Mouse (Mus musculus) lung, embryonic 16.5 days (tissue): ENCODE measurements around the gene Map3k12. TPM values are rescaled to one million over a fixed set of nuclear protein-coding genes. Genes with fewer than 3 reads are reported as not detected.

Experiments used
- ATAC-seq: fragments of 200-750 bp; cut with Nextera tagmentation; 2 replicates; pipeline ENCODE4 v1.8.0; 2017; ENCODE audit warnings: low read depth, mild to moderate bottlenecking, moderate library complexity
- H3K27ac ChIP-seq: fragments of 300-500 bp; sonication (generic); 2 replicates; pipeline ENCODE4 v1.5.1; 2014; ENCODE audit warnings: mild to moderate bottlenecking, control low read depth, low read length
- H3K27me3 ChIP-seq: fragments of 300-500 bp; sonication (generic); 2 replicates; pipeline ENCODE4 v1.6.1; 2014; ENCODE audit warnings: low read depth, low read length, mixed read lengths; ENCODE audit not compliant: control insufficient read depth, insufficient read depth
- H3K36me3 ChIP-seq: fragments of 300-500 bp; sonication (generic); 2 replicates; pipeline ENCODE4 v1.6.1; 2014; ENCODE audit warnings: low read length; ENCODE audit not compliant: control insufficient read depth, insufficient read depth
- H3K4me1 ChIP-seq: fragments of 300-500 bp; sonication (generic); replicated peaks from 2 replicates; pipeline ENCODE4 v1.6.1; 2014; ENCODE audit warnings: low read length, mixed read lengths; ENCODE audit not compliant: control insufficient read depth, insufficient read depth
- H3K4me2 ChIP-seq: fragments of 300-500 bp; sonication (generic); 2 replicates; pipeline ENCODE4 v1.6.1; 2014; ENCODE audit warnings: low read depth, low read length, control low read depth
- H3K4me3 ChIP-seq: fragments of 300-500 bp; sonication (generic); 2 replicates; pipeline ENCODE4 v1.5.1; 2014; ENCODE audit warnings: mild to moderate bottlenecking, low read length, control low read depth
- H3K9ac ChIP-seq: fragments of 300-500 bp; sonication (generic); 2 replicates; pipeline ENCODE4 v1.6.1; 2014; ENCODE audit warnings: low read length, control low read depth
- H3K9me3 ChIP-seq: fragments of 300-500 bp; sonication (generic); 2 replicates; pipeline ENCODE4 v1.6.1; 2016; ENCODE audit warnings: low read length; ENCODE audit not compliant: control insufficient read depth
- WGBS: fragments of 180-500 bp; shearing (Covaris S2); extraction: QIAGEN DNeasy Blood & Tissue Kit; methylation state at CpG from one replicate; pipeline ENCODE4 v1.1.7; 2014; 5-methylcytosine and 5-hydroxymethylcytosine counted together
- polyA plus RNA-seq: library from polyadenylated mRNA; unstranded; fragments of >200 nt; fragmentation: Nextera tagmentation; extraction: Ambion mirVana; gene quantifications from 2 replicates; pipeline ENCODE4 v1.2.1, GENCODE M21; 2015

Map3k12 gene
- polyA plus RNA-seq, 1 experiment from 2014 or later: 13.2 TPM

- ATAC-seq: 0 out of 2 replicates have a peak, but pooled peaks have one; percentile 13
- H3K9me3 ChIP-seq: no peaks in the 10 kb centered on the region
- H3K4me3 ChIP-seq: no peak overlapping the region
- H3K9ac ChIP-seq: no peak overlapping the region
- no peak overlapping the region for H3K27ac ChIP-seq
- no peaks in the 10 kb centered on the region for H3K27me3 ChIP-seq
- H3K4me2 ChIP-seq: no peak overlapping the region
- H3K36me3 ChIP-seq: peaks cover 63% of the 10 kb centered on the region
- peaks cover 3% of the 10 kb centered on the region; the same call in 1 of the 2 replicates for H3K4me1 ChIP-seq
- 82% methylated on average over 19 of the region's 19 CpGs for WGBS
Measured at GRCm38 (mm10) chr15:102501084-102501814, 15.6 kb downstream of the Map3k12 start.

- H3K4me2 ChIP-seq: no peak overlapping the region
- H3K36me3 ChIP-seq: peaks cover 66% of the 10 kb centered on the region
- H3K27me3 ChIP-seq: no peaks in the 10 kb centered on the region
- 85% methylated on average over 5 of the region's 5 CpGs for WGBS
- no peak overlapping the region for H3K4me3 ChIP-seq
- H3K27ac ChIP-seq: no peak overlapping the region
- no peak for ATAC-seq
- no peak overlapping the region for H3K9ac ChIP-seq
- H3K4me1 ChIP-seq: no peaks in the 10 kb centered on the region
- H3K9me3 ChIP-seq: no peaks in the 10 kb centered on the region
Measured at GRCm38 (mm10) chr15:102500479-102500878, 16.4 kb downstream of the Map3k12 start.

GRCm38 (mm10) chr15:102499851-102500250 lies 17.0 kb downstream of the Map3k12 start:
- H3K27me3 ChIP-seq: no peaks in the 10 kb centered on the region
- no peak for ATAC-seq
- H3K4me1 ChIP-seq: no peaks in the 10 kb centered on the region
- no peaks in the 10 kb centered on the region for H3K9me3 ChIP-seq
- H3K36me3 ChIP-seq: peaks cover 72% of the 10 kb centered on the region
- no peak overlapping the region for H3K4me3 ChIP-seq
- no peak overlapping the region for H3K9ac ChIP-seq
- no peak overlapping the region for H3K4me2 ChIP-seq
- WGBS: 84% methylated on average over 6 of the region's 6 CpGs
- no peak overlapping the region for H3K27ac ChIP-seq

- ATAC-seq: no peak
- H3K4me1 ChIP-seq: no peaks in the 10 kb centered on the region
Measured at GRCm38 (mm10) chr15:102499370-102499769, 17.5 kb downstream of the Map3k12 start.

GRCm38 (mm10) chr15:102498322-102498721 lies 18.5 kb downstream of the Map3k12 start:
- Histone ChIP-seq H3K27me3 (no peaks in the 10 kb centered on the region), H3K27ac (no peak overlapping the region), H3K4me2 (no peak overlapping the region), H3K36me3 (peaks cover 80% of the 10 kb centered on the region), H3K4me1 (no peaks in the 10 kb centered on the region), H3K9ac (no peak overlapping the region), H3K9me3 (no peaks in the 10 kb centered on the region), H3K4me3 (no peak overlapping the region)
- WGBS: 76% methylated on average over 3 of the region's 3 CpGs
- ATAC-seq: no peak

More at GRCm38 (mm10) chr15:102499370-102499769, 17.5 kb downstream of the Map3k12 start:
- Histone ChIP-seq H3K27me3 (no peaks in the 10 kb centered on the region), H3K9me3 (no peaks in the 10 kb centered on the region), H3K36me3 (peaks cover 76% of the 10 kb centered on the region), H3K4me3 (no peak overlapping the region), H3K27ac (no peak overlapping the region), H3K9ac (no peak overlapping the region), H3K4me2 (no peak overlapping the region)
- WGBS: 58% methylated on average over 3 of the region's 3 CpGs

GRCm38 (mm10) chr15:102487664-102488063 lies 29.2 kb downstream of the Map3k12 start:
- WGBS: 42% methylated on average over 1 of the region's 1 CpGs
- Histone ChIP-seq H3K27ac (no peak overlapping the region), H3K36me3 (peaks cover 58% of the 10 kb centered on the region), H3K27me3 (no peaks in the 10 kb centered on the region), H3K4me2 (no peak overlapping the region), H3K4me3 (no peak overlapping the region), H3K9me3 (no peaks in the 10 kb centered on the region), H3K9ac (no peak overlapping the region), H3K4me1 (no peaks in the 10 kb centered on the region)
- no peak for ATAC-seq

- no peak overlapping the region for H3K4me3 ChIP-seq
- ATAC-seq: no peak
- H3K9ac ChIP-seq: no peak overlapping the region
- H3K36me3 ChIP-seq: peaks cover 55% of the 10 kb centered on the region
- 89% methylated on average over 12 of the region's 12 CpGs for WGBS
- no peak overlapping the region for H3K4me2 ChIP-seq
- H3K27me3 ChIP-seq: no peaks in the 10 kb centered on the region
- H3K4me1 ChIP-seq: no peaks in the 10 kb centered on the region
- no peak overlapping the region for H3K27ac ChIP-seq
- no peaks in the 10 kb centered on the region for H3K9me3 ChIP-seq
Measured at GRCm38 (mm10) chr15:102485853-102486252, 31.0 kb downstream of the Map3k12 start.

GRCm38 (mm10) chr15:102483136-102483535 lies 33.7 kb downstream of the Map3k12 start:
- Histone ChIP-seq H3K4me1 (no peaks in the 10 kb centered on the region), H3K4me3 (no peak overlapping the region), H3K4me2 (no peak overlapping the region), H3K9ac (no peak overlapping the region), H3K27ac (no peak overlapping the region), H3K36me3 (peaks cover 46% of the 10 kb centered on the region), H3K27me3 (no peaks in the 10 kb centered on the region), H3K9me3 (no peaks in the 10 kb centered on the region)
- WGBS: 86% methylated on average over 3 of the region's 3 CpGs
- ATAC-seq: no peak

- H3K9me3 ChIP-seq: no peaks in the 10 kb centered on the region
- no peak overlapping the region for H3K4me2 ChIP-seq
- H3K4me3 ChIP-seq: no peak overlapping the region
- no peak overlapping the region for H3K9ac ChIP-seq
- ATAC-seq: no peak
- peaks cover 32% of the 10 kb centered on the region for H3K36me3 ChIP-seq
- H3K27me3 ChIP-seq: no peaks in the 10 kb centered on the region
- 95% methylated on average over 2 of the region's 2 CpGs for WGBS
- H3K27ac ChIP-seq: no peak overlapping the region
- H3K4me1 ChIP-seq: peaks cover 5% of the 10 kb centered on the region
Measured at GRCm38 (mm10) chr15:102474520-102474919, 42.3 kb downstream of the Map3k12 start.
